Comparison of ENCODE assay signal across 19 mouse cellular contexts in the genomic region with DNA sequence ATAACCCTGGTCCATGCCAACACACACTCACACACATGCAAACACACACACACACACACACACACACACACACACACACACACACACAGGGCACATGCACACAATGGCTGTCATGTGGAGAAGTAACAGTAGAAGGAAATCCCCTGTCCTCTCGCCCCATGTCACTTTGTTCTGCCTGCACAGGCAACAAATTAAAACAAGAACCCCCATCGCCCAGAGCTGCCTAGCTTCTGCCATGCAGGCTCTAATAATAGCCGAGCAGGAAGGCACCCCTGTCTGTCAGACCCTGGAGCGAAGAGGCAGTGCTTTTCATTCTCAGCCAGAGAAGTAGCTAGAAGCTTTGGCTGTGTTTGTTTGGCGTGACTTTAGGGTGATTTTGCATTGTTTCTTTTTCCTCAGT.
DNase-seq lines count a peak whose midpoint lies in the region; ATAC-seq and TF ChIP-seq lines count a peak whose summit lies in the region.
"Had no signal": no experiment of that assay in that cellular context is flagged by ENCODE, and none has a peak within 500 bp of the region (broad histone marks: within the 10 kb centered on the region; RNA-seq: fewer than 3 reads in every experiment).

No protein-coding gene starts in this region.

- peak; percentile 23 for DNase-seq in heart, postnatal 0 days (ENCODE audit: low spot score)
- DNase-seq in brain, adult 2 months (ENCODE audit: low read depth, low spot score), result peak; percentile 28
- peak; percentile 12 for DNase-seq in embryo, embryonic 9.5 days (ENCODE audit: extremely low spot score)
- DNase-seq in hindbrain, embryonic 14.5 days (ENCODE audit: low spot score), result no peak
- DNase-seq in urinary bladder, adult 2 months (ENCODE audit: low spot score), result no peak
- no peak for DNase-seq in liver
- DNase-seq: adrenal gland, adult 8-10 months; cerebellum, postnatal 25 days; heart, adult 11 months; heart, postnatal 36 days; kidney, adult 11 months; kidney, postnatal 14 days; thymus, adult 18-20 months had no signal

- WGBS in heart, postnatal 0 days, result 10% methylated on average over 5 of the region's 5 CpGs
- 19% methylated on average over 5 of the region's 5 CpGs for WGBS in heart, embryonic 11.5 days (ENCODE audit: insufficient replicate concordance)
- 27% methylated on average over 5 of the region's 5 CpGs for WGBS in hindbrain, embryonic 14.5 days
- WGBS in liver, embryonic 12.5 days (ENCODE audit: insufficient replicate concordance), result 36% methylated on average over 5 of the region's 5 CpGs

- TF ChIP-seq EP300 in heart, postnatal 0 days (IDR thresholded peaks at IDR 0.05; ENCODE audit: low read depth), result no peak

- H3K4me2 ChIP-seq in heart, postnatal 0 days (ENCODE audit: low read depth, low read length), result no peak overlapping the region
- no peak overlapping the region for H3K4me2 ChIP-seq in heart, embryonic 11.5 days
- H3K4me2 ChIP-seq in hindbrain, embryonic 14.5 days (replicated peaks), result no peak overlapping the region
- no peak overlapping the region for H3K4me2 ChIP-seq in liver, embryonic 12.5 days
- H3K4me2 ChIP-seq: limb, embryonic 15.5 days; lung, embryonic 15.5 days had no signal

- H3K36me3 ChIP-seq in heart, postnatal 0 days (replicated peaks; ENCODE audit: control insufficient read depth, insufficient read depth, low read length), result no peaks in the 10 kb centered on the region
- H3K36me3 ChIP-seq in heart, embryonic 11.5 days (ENCODE audit: control insufficient read depth, insufficient read depth, low read length), result no peaks in the 10 kb centered on the region
- no peaks in the 10 kb centered on the region for H3K36me3 ChIP-seq in hindbrain, embryonic 14.5 days (replicated peaks; ENCODE audit: control insufficient read depth, insufficient read depth)
- H3K36me3 ChIP-seq in liver, embryonic 12.5 days, result no peaks in the 10 kb centered on the region
- H3K36me3 ChIP-seq: limb, embryonic 15.5 days; lung, embryonic 15.5 days had no signal

- no peaks in the 10 kb centered on the region for H3K9me3 ChIP-seq in heart, postnatal 0 days (replicated peaks; ENCODE audit: control insufficient read depth, low read length)
- H3K9me3 ChIP-seq in heart, embryonic 11.5 days (replicated peaks; ENCODE audit: control insufficient read depth, low read length), result no peaks in the 10 kb centered on the region
- no peaks in the 10 kb centered on the region for H3K9me3 ChIP-seq in hindbrain, embryonic 14.5 days (ENCODE audit: control insufficient read depth, low read length)
- H3K9me3 ChIP-seq in liver, embryonic 12.5 days (replicated peaks), result no peaks in the 10 kb centered on the region
- H3K9me3 ChIP-seq: limb, embryonic 15.5 days; lung, embryonic 15.5 days had no signal

- no peak overlapping the region for H3K27ac ChIP-seq in heart, postnatal 0 days (ENCODE audit: low read depth)
- no peak overlapping the region; the same call in 1 of the 2 replicates for H3K27ac ChIP-seq in heart, embryonic 11.5 days (ENCODE audit: low read depth, low read length)
- peak overlapping the region; percentile 32; the same call in 1 of the 2 replicates for H3K27ac ChIP-seq in hindbrain, embryonic 14.5 days
- no peak overlapping the region for H3K27ac ChIP-seq in liver, embryonic 12.5 days
- H3K27ac ChIP-seq: limb, embryonic 15.5 days; lung, embryonic 15.5 days had no signal

- no peaks in the 10 kb centered on the region for H3K27me3 ChIP-seq in heart, postnatal 0 days (ENCODE audit: control insufficient read depth, insufficient read depth, low read length)
- H3K27me3 ChIP-seq in heart, embryonic 11.5 days (ENCODE audit: control insufficient read depth, insufficient read depth, low read length), result no peaks in the 10 kb centered on the region
- H3K27me3 ChIP-seq in hindbrain, embryonic 14.5 days (ENCODE audit: control insufficient read depth, insufficient read depth, low read length), result no peaks in the 10 kb centered on the region
- H3K27me3 ChIP-seq in liver, embryonic 12.5 days (replicated peaks), result no peaks in the 10 kb centered on the region
- H3K27me3 ChIP-seq: limb, embryonic 15.5 days; lung, embryonic 15.5 days; megakaryocyte, embryonic 14.5 days had no signal

- ATAC-seq in heart, postnatal 0 days (ENCODE audit: insufficient read depth, low read depth), result no peak
- ATAC-seq in heart, embryonic 11.5 days (replicated peaks; ENCODE audit: insufficient number of reproducible peaks, low FRiP score, low TSS enrichment), result no peak
- ATAC-seq in hindbrain, embryonic 14.5 days (ENCODE audit: low FRiP score), result no peak
- no peak for ATAC-seq in liver, embryonic 12.5 days

- TF ChIP-seq CTCF in heart, postnatal 0 days (IDR thresholded peaks at IDR 0.05; ENCODE audit: low read depth), result no peak

- H3K9ac ChIP-seq in heart, postnatal 0 days (replicated peaks; ENCODE audit: low read depth, low read length), result no peak overlapping the region
- H3K9ac ChIP-seq in heart, embryonic 11.5 days (ENCODE audit: low read depth, low read length), result no peak overlapping the region
- no peak overlapping the region for H3K9ac ChIP-seq in hindbrain, embryonic 14.5 days
- no peak overlapping the region for H3K9ac ChIP-seq in liver, embryonic 12.5 days
- H3K9ac ChIP-seq: limb, embryonic 15.5 days; lung, embryonic 15.5 days had no signal

- H3K4me3 ChIP-seq in heart, postnatal 0 days (ENCODE audit: low read depth, low read length), result no peak overlapping the region
- no peak overlapping the region for H3K4me3 ChIP-seq in heart, embryonic 11.5 days (ENCODE audit: low read depth, low read length)
- no peak overlapping the region for H3K4me3 ChIP-seq in hindbrain, embryonic 14.5 days (replicated peaks; ENCODE audit: low read length)
- H3K4me3 ChIP-seq in liver, embryonic 12.5 days, result no peak overlapping the region
- H3K4me3 ChIP-seq: erythroblast, embryonic 14.5 days; limb, embryonic 15.5 days; lung, embryonic 15.5 days; megakaryocyte, embryonic 14.5 days had no signal

- H3K4me1 ChIP-seq in heart, postnatal 0 days (ENCODE audit: control insufficient read depth, insufficient read depth), result 0 out of 2 replicates have a peak, but pooled peaks cover 2% of the 10 kb centered on the region
- H3K4me1 ChIP-seq in heart, embryonic 11.5 days (ENCODE audit: control insufficient read depth, insufficient read depth, low read length), result peaks cover 7% of the 10 kb centered on the region; the same call in 1 of the 2 replicates
- peaks cover 7% of the 10 kb centered on the region; the same call in 1 of the 2 replicates for H3K4me1 ChIP-seq in hindbrain, embryonic 14.5 days (replicated peaks; ENCODE audit: control insufficient read depth, insufficient read depth, low read length)
- no peaks in the 10 kb centered on the region for H3K4me1 ChIP-seq in liver, embryonic 12.5 days
- H3K4me1 ChIP-seq: megakaryocyte, embryonic 14.5 days had no signal

Comparison
In these comparisons a context has a peak if more than half of its experiments do, and no peak if none do; other contexts are left out.
1. DNase-seq: peak in heart, postnatal 0 days (single experiment), brain, adult 2 months (single experiment) and embryo, embryonic 9.5 days (single experiment); none in hindbrain, embryonic 14.5 days (single experiment), urinary bladder, adult 2 months (single experiment) and liver (single experiment).